Mouse (Mus musculus) spleen, adult 2 months (tissue): ENCODE data around the gene Nfatc3. TPM values are rescaled to one million over a fixed set of nuclear protein-coding genes. Genes with fewer than 3 reads are reported as not detected.
A peak's percentile ranks its signal among the peaks of the same experiment; 100 is the strongest.

Experiments
- DNase-seq, 2 experiments: peaks; one replicate each; pipeline versions ENCODE4 v3.0.0 to v3.0.0-alpha.2; 2012 to 2021; ENCODE audit warnings: low spot score in 2 of 2, low read depth in 1 of 2
- H3K27ac ChIP-seq: fragments of 200-500 bp; 2 replicates; pipeline ENCODE4 v1.5.1; 2012; ENCODE audit warnings: low read length, inconsistent platforms; ENCODE audit not compliant: insufficient read depth
- H3K27me3 ChIP-seq: fragments of 200-500 bp; 2 replicates; pipeline ENCODE4 v1.6.1; 2012; ENCODE audit warnings: mild to moderate bottlenecking, moderate library complexity, low read length, inconsistent platforms; ENCODE audit not compliant: control insufficient read depth, insufficient read depth
- H3K36me3 ChIP-seq: fragments of 200-500 bp; 2 replicates; pipeline ENCODE4 v1.6.1; 2012; ENCODE audit warnings: mild to moderate bottlenecking, low read length, inconsistent platforms; ENCODE audit not compliant: control insufficient read depth, insufficient read depth
- H3K4me1 ChIP-seq: fragments of 200-500 bp; 2 replicates; pipeline ENCODE4 v1.6.1; 2011; ENCODE audit warnings: inconsistent platforms; ENCODE audit not compliant: control insufficient read depth, insufficient read depth, insufficient read length
- H3K4me3 ChIP-seq: fragments of 200-500 bp; 2 replicates; pipeline ENCODE4 v1.5.1; 2011; ENCODE audit warnings: mild to moderate bottlenecking, inconsistent platforms; ENCODE audit not compliant: insufficient read depth, insufficient read length; ENCODE audit errors: extremely low read depth
- CTCF ChIP-seq: fragments of 200-500 bp; IDR thresholded peaks from 2 replicates; pipeline ENCODE4 v1.5.1; 2011; ENCODE audit warnings: mild to moderate bottlenecking, inconsistent platforms; ENCODE audit not compliant: insufficient read depth, insufficient read length, insufficient replicate concordance; ENCODE audit errors: extremely low read depth
- POLR2A ChIP-seq: fragments of 200-500 bp; IDR thresholded peaks from 2 replicates; pipeline ENCODE4 v1.6.1; 2011; ENCODE audit warnings: low read depth, low read length, inconsistent platforms
- WGBS: fragments of 180-500 bp; shearing (Covaris S2); methylation state at CpG from one replicate; pipeline ENCODE4 v1.1.7; 2018; 5-methylcytosine and 5-hydroxymethylcytosine counted together
- polyA plus RNA-seq: library from polyadenylated mRNA; depleted of rRNA; stranded (reverse); fragments of >200 nt; gene quantifications from 2 replicates; pipeline ENCODE4 v1.2.3, GENCODE M21; 2012

The Nfatc3 gene
- polyA plus RNA-seq, 1 experiment = 29.5 TPM

DNA sequence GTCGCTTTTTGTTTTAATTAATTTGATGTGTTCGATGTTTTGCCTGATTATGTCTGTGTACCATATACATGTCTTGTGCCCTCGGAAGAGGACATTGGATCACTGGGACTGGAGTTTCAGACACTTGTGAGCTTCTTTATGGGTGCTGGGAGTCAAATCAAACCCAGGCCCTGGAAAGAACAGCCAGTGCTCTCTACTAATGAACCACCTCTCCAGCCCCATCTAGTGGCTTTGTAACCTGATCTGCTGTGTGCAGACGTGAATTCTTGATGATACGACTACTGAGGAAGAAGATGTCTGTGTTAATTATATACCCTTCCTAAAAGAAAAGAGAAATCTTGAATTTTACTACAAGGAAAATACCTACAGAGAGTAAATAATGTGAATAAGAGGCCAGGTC lies 18.0 kb downstream of the Nfatc3 start:
- TF ChIP-seq CTCF (peak; percentile 23; the same call in 1 of the 2 replicates), POLR2A (no peak)
- DNase-seq = peak; percentile 34 to 58
- H3K27me3 ChIP-seq = no peaks in the 10 kb centered on the region

DNA sequence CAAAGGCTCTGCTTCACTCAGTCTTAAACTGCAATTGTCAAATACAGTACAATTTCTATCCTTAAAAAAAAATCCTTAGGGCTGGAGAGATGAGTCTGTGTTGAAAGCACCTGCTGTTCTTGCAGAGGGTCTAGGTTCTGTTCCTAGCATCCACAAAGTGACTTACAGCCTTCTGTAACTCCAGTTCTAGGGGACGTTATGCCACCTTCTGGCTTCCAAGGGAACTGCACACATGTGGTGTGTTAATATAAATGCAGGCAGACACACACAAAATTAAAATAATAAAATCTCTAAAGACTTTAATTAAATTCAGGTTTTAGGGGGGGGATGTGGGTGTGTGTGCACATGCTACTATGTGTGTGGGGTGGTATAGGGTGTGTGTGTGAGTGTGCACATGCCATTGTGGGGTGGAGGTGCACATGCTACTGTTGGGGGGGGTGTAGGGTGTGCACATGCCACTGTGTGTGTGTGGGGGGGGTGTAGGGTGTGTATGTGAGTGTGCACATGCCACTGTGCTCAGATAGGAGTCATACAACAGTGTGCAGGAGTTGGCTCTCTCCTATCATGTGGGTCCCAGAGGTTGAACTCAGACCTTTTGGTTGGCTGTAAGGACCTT lies 18.9 kb downstream of the Nfatc3 start:
- H3K4me1 ChIP-seq = peaks cover 9% of the 10 kb centered on the region; the same call in 1 of the 2 replicates
- H3K36me3 ChIP-seq = peaks cover 12% of the 10 kb centered on the region
- H3K27ac ChIP-seq = no peak overlapping the region
- no peak for DNase-seq
- 95% methylated on average over 1 of the region's 1 CpGs for WGBS
- TF ChIP-seq CTCF = no peak
- TF ChIP-seq POLR2A = no peak
- no peaks in the 10 kb centered on the region for H3K27me3 ChIP-seq
- H3K4me3 ChIP-seq = no peak overlapping the region

More for the DNA sequence above, 18.0 kb downstream of the Nfatc3 start:
- H3K36me3 ChIP-seq = peaks cover 12% of the 10 kb centered on the region
- no peak overlapping the region for H3K4me3 ChIP-seq
- 75% methylated on average over 5 of the region's 5 CpGs for WGBS
- no peak overlapping the region for H3K27ac ChIP-seq
- H3K4me1 ChIP-seq = peaks cover 12% of the 10 kb centered on the region; the same call in 1 of the 2 replicates

DNA sequence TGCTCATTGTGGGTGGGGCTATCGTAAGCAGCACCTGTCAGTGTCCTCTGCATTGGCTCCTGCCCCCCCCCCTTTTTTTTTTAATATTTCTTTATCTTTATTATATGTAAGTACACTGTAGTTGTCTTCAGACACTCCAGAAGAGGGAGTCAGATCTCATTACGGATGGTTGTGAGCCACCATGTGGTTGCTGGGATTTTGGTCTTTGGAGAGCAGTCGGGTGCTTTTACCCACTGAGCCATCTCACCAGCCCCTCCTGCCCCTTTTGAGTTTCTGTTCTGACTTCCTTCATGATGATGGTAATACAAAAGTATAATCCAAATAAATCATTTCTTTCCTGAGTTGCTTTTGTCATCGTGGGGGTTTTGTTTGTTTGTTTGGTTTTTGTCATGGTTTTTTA lies 43.7 kb downstream of the Nfatc3 start:
- Histone ChIP-seq H3K4me1 (no peaks in the 10 kb centered on the region), H3K27me3 (no peaks in the 10 kb centered on the region), H3K36me3 (peaks cover 19% of the 10 kb centered on the region), H3K27ac (no peak overlapping the region), H3K4me3 (no peak overlapping the region)
- TF ChIP-seq POLR2A (no peak), CTCF (no peak)
- DNase-seq = no peak
- 87% methylated on average over 4 of the region's 4 CpGs for WGBS

DNA sequence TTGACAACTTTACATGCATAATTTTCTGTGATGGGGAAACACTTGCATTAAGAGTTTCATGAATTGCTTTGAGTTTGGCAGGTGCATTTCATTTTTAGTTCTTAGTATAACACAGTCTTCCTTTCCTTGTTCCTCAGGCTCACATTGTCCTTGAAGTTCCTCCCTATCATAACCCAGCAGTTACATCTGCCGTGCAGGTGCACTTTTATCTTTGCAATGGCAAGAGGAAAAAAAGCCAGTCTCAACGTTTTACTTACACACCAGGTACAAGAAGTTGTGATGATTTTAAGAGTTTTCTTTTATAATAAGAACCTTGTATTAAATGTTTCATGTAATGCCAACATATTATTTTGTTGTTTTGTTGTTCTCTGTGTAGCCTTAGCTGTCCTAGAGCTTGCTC lies 45.2 kb downstream of the Nfatc3 start:
- H3K4me1 ChIP-seq = no peaks in the 10 kb centered on the region
- WGBS = 71% methylated on average over 2 of the region's 2 CpGs
- H3K4me3 ChIP-seq = no peak overlapping the region
- no peak overlapping the region for H3K27ac ChIP-seq
- DNase-seq = no peak
- H3K36me3 ChIP-seq = peaks cover 30% of the 10 kb centered on the region
- H3K27me3 ChIP-seq = no peaks in the 10 kb centered on the region
- no peak for TF ChIP-seq POLR2A
- no peak for TF ChIP-seq CTCF

DNA sequence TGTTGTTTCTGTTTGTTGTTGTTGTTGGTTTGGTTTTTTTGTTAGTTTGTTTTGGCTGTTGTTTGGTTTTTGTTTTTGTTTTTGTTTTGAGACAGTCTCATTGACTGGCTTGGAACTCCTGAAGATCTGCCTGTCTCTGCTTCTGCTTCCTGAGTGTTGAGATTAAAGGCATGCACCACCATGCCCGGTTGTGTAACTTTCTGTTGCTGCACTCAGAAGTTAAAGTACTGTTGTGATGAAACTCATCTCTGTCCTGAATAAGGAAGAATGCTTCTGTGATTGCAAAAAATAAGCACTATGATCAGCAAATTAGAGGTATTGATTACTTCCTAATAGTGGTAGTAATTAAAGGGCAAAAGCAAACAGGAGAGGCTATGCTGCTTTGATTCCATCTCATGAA lies 47.6 kb downstream of the Nfatc3 start:
- H3K4me3 ChIP-seq = no peak overlapping the region
- no peak overlapping the region for H3K27ac ChIP-seq
- H3K4me1 ChIP-seq = no peaks in the 10 kb centered on the region
- no peak for DNase-seq
- H3K36me3 ChIP-seq = peaks cover 34% of the 10 kb centered on the region
- WGBS = 60% methylated on average over 1 of the region's 1 CpGs
- no peaks in the 10 kb centered on the region for H3K27me3 ChIP-seq
- TF ChIP-seq POLR2A (no peak), CTCF (no peak)

DNA sequence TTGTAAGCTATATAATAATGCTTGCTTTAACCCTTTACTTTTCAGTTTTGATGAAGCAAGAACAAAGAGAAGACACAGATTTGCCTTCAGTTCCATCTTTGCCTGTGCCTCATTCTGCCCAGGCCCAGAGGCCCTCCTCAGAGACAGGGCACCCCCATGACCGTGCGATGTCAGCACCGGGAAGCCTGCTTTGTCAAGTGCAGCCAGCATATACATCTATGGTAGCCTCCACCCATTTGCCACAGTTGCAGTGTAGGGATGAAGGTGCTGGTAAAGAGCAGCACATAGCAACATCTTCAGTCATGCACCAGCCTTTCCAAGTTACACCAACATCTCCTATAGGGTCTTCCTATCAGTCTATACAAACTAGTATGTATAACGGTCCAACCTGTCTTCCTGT lies 49.4 kb downstream of the Nfatc3 start:
- Histone ChIP-seq H3K27ac (no peak overlapping the region), H3K27me3 (no peaks in the 10 kb centered on the region), H3K4me3 (no peak overlapping the region), H3K4me1 (no peaks in the 10 kb centered on the region), H3K36me3 (peaks cover 38% of the 10 kb centered on the region)
- peak in 1 of 2 experiments; percentile 24 for DNase-seq
- no peak for TF ChIP-seq CTCF
- no peak for TF ChIP-seq POLR2A
- WGBS = 95% methylated on average over 4 of the region's 4 CpGs

DNA sequence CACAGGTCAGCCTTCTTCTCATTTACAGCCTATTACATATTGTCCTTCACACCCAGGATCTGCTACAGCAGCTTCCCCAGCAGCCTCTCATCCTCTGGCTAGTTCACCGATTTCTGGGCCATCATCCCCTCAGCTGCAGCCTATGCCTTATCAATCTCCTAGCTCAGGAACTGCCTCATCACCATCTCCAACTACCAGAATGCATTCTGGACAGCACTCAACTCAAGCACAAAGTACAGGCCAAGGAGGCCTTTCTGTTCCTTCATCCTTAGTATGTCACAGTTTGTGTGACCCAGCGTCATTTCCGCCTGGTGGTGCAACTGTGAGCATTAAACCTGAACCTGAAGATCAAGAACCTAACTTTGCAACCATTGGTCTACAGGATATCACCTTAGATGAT lies 50.1 kb downstream of the Nfatc3 start:
- no peak overlapping the region for H3K4me3 ChIP-seq
- WGBS = 96% methylated on average over 3 of the region's 3 CpGs
- no peak for TF ChIP-seq CTCF
- TF ChIP-seq POLR2A = no peak
- no peaks in the 10 kb centered on the region for H3K27me3 ChIP-seq
- H3K4me1 ChIP-seq = no peaks in the 10 kb centered on the region
- no peak overlapping the region for H3K27ac ChIP-seq
- DNase-seq = no peak
- peaks cover 36% of the 10 kb centered on the region for H3K36me3 ChIP-seq
